In genomic region chr1:118580174-118580702, GRCm38 (mm10) we compare ENCODE assay signal across 19 mouse cellular contexts.
"Had no signal": no experiment of that assay in that cellular context is flagged by ENCODE, and none has a peak within 500 bp of the region (broad histone marks: within the 10 kb centered on the region; RNA-seq: fewer than 3 reads in every experiment).

No protein-coding gene starts in this region.

- DNase-seq: liver, postnatal 0 days; lung, adult 2 months; lung, postnatal 10 days; right cerebral cortex, postnatal 14 days; thymus, adult 2 months; thymus, postnatal 25 days; thymus, postnatal 4 days had no signal

- ATAC-seq: liver, postnatal 0 days; midbrain, embryonic 13.5 days; midbrain, embryonic 16.5 days had no signal

- H3K4me3 ChIP-seq: liver, embryonic 15.5 days; lung, embryonic 15.5 days; midbrain, embryonic 13.5 days; myocyte; neural tube, embryonic 13.5 days; neural tube, embryonic 15.5 days; stomach, embryonic 15.5 days had no signal

- H3K27me3 ChIP-seq: liver, embryonic 15.5 days; lung, embryonic 15.5 days; megakaryocyte, embryonic 14.5 days; midbrain, embryonic 13.5 days; neural tube, embryonic 13.5 days; neural tube, embryonic 15.5 days; stomach, embryonic 15.5 days had no signal

- H3K4me2 ChIP-seq: liver, embryonic 15.5 days; lung, embryonic 15.5 days; midbrain, embryonic 11.5 days; midbrain, embryonic 13.5 days; neural tube, embryonic 13.5 days; neural tube, embryonic 15.5 days; stomach, embryonic 15.5 days had no signal

- H3K9ac ChIP-seq: liver, embryonic 15.5 days; liver, postnatal 0 days; lung, embryonic 15.5 days; midbrain, embryonic 13.5 days; neural tube, embryonic 13.5 days; neural tube, embryonic 15.5 days; stomach, embryonic 15.5 days had no signal

- H3K9me3 ChIP-seq: liver, embryonic 15.5 days; lung, embryonic 15.5 days; megakaryocyte, embryonic 14.5 days; midbrain, embryonic 13.5 days; neural tube, embryonic 13.5 days; neural tube, embryonic 15.5 days; stomach, embryonic 15.5 days had no signal

- H3K27ac ChIP-seq: liver, embryonic 15.5 days; lung, embryonic 15.5 days; macrophage; midbrain, embryonic 13.5 days; neural tube, embryonic 13.5 days; neural tube, embryonic 15.5 days; stomach, embryonic 15.5 days; stomach, postnatal 0 days had no signal

- H3K4me1 ChIP-seq: liver, embryonic 15.5 days; lung, embryonic 15.5 days; midbrain, embryonic 13.5 days; neural tube, embryonic 13.5 days; neural tube, embryonic 15.5 days; stomach, embryonic 15.5 days had no signal
